Mouse (Mus musculus) MEL (cell line): ENCODE data around the gene Dusp14.

ENCODE experiments used
- CHD1 ChIP-seq: IDR thresholded peaks from 2 replicates; pipeline ENCODE4 v1.6.1; 2012; ENCODE audit warnings: low read depth, mild to moderate bottlenecking, inconsistent platforms, low read length, improper control_type of control experiment
- CTCF ChIP-seq, 3 experiments: IDR thresholded peaks in 2 of 3; conservative IDR thresholded peaks in 1 of 3; 2 replicates each; pipeline ENCODE4 v1.5.1; 2011 to 2012; ENCODE audit warnings: low read length in 3 of 3, low read depth in 2 of 3, mild to moderate bottlenecking in 2 of 3, improper control_type of control experiment in 1 of 3, inconsistent platforms in 1 of 3, mixed read lengths in 1 of 3, moderate library complexity in 1 of 3; ENCODE audit not compliant: control insufficient read depth in 1 of 3, insufficient read depth in 1 of 3, poor library complexity in 1 of 3, severe bottlenecking in 1 of 3
- MXI1 ChIP-seq: IDR thresholded peaks from 2 replicates; pipeline ENCODE4 v1.6.1; 2011; ENCODE audit warnings: mild to moderate bottlenecking, low read depth, low read length, improper control_type of control experiment
- SMC3 ChIP-seq: IDR thresholded peaks from 2 replicates; pipeline ENCODE4 v1.6.1; 2011; ENCODE audit warnings: low read depth, low read length, improper control_type of control experiment
- USF1 ChIP-seq: IDR thresholded peaks from 2 replicates; pipeline ENCODE4 v1.6.1; 2014; ENCODE audit warnings: low read depth, mild to moderate bottlenecking, inconsistent platforms, low read length, improper control_type of control experiment, moderate library complexity
- ZC3H11A ChIP-seq: IDR thresholded peaks from 2 replicates; pipeline ENCODE4 v1.6.1; 2012; ENCODE audit warnings: low read depth, mild to moderate bottlenecking, inconsistent platforms, low read length, improper control_type of control experiment

- TF ChIP-seq MXI1 (no peak), CTCF (IDR thresholded peaks at IDR 0.05 in 2 of 3, conservative IDR thresholded peaks at IDR 0.05 in 1 of 3; ENCODE audit: control insufficient read depth in 1 of 3, insufficient read depth in 1 of 3, low read depth in 2 of 3, low read length in 3 of 3, poor library complexity in 1 of 3, severe bottlenecking in 1 of 3) (no peak), SMC3 (no peak), ZC3H11A (no peak), USF1 (no peak), CHD1 (no peak)
Measured at GRCm38 (mm10) chr11:84078601-84079000, 9.5 kb upstream of the Dusp14 start.
